Mouse (Mus musculus): ENCODE measurements around the gene Gm17949.

DNA sequence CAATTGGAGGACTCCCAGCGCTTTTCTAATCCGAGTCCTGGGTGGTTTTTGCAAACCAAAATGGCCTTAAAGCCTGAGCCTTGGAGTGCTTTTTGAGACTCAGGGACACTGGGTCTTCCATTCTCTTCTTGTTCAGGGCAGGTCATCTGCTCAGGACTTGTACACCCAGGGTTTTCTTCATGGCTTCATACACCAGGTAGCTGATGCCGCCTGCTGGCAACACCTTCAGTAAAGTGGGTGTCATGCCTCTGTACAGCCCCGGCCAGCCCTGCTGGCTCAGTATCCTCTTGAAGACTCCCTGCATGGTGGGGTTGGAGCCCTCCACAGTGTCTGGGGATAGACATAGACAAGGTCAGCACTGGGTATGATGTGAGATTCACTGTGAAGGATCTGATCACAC lies 21.6 kb downstream of the Gm17949 start:
- TF ChIP-seq TAL1 (conservative IDR thresholded peaks at IDR 0.05; ENCODE audit: low read depth, low read length) (no peak), CTCF (IDR thresholded peaks at IDR 0.05; ENCODE audit: low read depth, low read length) (no peak)
